Mouse (Mus musculus) kidney, postnatal 14 days (tissue): ENCODE data around the gene Rap1gap2.

Source experiments
- DNase-seq: peaks from one replicate; pipeline ENCODE4 v3.0.0; 2022; ENCODE audit warnings: mixed read lengths

Gene Rap1gap2

GRCm38 (mm10) chr11:74405201-74405600 lies 205.5 kb downstream of the Rap1gap2 start:
- no peak for DNase-seq

- DNase-seq: peak; percentile 12
Measured at GRCm38 (mm10) chr11:74404216-74404615, 206.5 kb downstream of the Rap1gap2 start.

DNA sequence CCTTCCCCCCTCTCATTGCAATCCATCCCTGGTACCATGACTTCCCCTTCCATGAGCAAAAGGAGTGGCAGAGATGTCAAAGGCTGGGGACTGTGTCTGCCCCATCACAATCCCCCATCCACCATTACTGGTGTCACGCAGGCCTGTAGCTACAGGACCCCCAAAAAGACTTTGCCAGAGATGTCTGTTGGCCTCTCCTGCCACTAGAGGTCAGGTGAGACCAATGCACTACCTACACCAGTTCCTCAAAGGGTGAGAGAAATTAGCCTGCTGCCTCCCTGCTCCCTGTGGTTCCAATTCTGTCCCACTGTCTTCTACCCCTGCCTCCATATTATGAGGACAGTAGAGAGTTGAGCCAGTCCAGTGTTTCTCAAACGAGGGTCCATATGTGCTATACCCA lies 208.6 kb downstream of the Rap1gap2 start:
- DNase-seq: no peak

DNA sequence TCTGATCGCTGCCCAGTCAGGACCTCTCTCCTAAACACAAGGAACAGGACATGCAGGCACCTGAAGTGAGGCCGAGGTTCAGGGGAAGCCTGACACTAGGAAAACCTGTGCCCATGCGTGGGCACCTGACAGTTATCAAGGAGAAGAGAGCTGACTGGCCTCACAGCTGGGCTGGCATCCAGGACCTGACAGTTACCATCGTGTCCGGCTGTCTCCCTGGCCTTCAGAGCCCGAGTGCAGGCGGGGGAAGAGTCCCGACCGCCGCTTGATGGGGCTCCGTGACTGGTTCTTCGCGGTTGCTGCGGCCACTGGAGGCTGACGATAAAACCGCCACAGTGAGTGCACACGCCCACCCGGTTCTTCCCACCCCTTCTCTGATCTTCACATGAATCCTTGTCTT lies 215.1 kb downstream of the Rap1gap2 start:
- DNase-seq: no peak

GRCm38 (mm10) chr11:74393489-74393888 lies 217.2 kb downstream of the Rap1gap2 start:
- no peak for DNase-seq

GRCm38 (mm10) chr11:74392903-74393302 lies 217.8 kb downstream of the Rap1gap2 start:
- no peak for DNase-seq

DNA sequence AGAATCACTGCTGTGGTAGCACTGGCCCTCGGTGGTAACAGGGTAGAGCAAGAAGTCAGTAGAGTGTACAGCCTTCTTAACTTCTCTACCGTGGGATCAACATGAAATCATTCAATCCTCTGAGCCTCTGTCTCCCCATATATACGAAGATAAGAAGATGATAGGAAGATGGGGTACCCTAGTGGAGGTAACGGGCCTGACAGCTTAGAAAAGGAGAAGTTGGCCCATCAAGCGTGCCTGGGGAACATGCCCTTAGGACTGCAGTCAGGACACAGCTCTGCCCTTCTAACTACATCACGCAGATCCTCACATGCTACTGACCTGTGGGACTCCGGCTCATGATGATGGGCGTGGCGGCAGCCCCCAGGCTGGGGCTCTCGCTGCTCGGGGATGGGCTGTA lies 218.8 kb downstream of the Rap1gap2 start:
- no peak for DNase-seq

- DNase-seq: no peak
Measured at GRCm38 (mm10) chr11:74387203-74387602, 223.5 kb downstream of the Rap1gap2 start.

- DNase-seq: peak; percentile 27
Measured at GRCm38 (mm10) chr11:74385674-74386073, 225.0 kb downstream of the Rap1gap2 start.

DNA sequence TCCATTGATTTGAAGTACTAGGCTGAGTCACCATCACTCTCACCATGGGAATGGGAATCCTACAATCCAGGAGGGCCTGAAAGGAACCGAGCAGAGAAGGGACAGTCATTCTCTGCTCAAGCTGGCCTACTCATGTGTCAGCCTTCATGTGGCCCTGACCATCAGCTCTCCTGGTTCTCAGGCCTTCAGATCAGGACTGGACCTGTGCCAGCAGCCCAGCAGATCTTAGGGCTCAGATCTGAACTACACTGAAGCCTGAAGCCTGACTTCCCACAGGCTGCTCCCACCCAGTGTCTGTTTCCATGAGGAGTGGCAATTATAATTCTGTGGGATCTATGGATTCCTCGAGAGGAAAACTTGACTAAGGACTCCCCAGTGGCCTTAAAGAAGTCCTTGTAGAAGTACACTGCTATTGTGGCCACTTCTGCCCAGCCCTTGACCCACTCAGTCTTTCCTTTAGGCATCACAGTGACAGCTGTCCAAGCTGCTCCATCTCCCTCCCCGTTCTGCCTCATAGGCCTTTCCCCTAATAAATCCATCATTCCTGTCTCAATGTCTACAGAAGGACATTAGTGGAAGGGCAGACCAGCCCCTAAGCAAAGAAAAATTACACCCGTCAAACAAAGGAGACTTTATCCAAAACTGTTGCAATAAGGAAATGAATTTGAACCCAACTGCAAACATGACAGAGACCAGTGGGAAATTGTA lies 231.4 kb downstream of the Rap1gap2 start:
- no peak for DNase-seq

- DNase-seq: peak; percentile 52
Measured at GRCm38 (mm10) chr11:74376847-74377246, 233.9 kb downstream of the Rap1gap2 start.

DNA sequence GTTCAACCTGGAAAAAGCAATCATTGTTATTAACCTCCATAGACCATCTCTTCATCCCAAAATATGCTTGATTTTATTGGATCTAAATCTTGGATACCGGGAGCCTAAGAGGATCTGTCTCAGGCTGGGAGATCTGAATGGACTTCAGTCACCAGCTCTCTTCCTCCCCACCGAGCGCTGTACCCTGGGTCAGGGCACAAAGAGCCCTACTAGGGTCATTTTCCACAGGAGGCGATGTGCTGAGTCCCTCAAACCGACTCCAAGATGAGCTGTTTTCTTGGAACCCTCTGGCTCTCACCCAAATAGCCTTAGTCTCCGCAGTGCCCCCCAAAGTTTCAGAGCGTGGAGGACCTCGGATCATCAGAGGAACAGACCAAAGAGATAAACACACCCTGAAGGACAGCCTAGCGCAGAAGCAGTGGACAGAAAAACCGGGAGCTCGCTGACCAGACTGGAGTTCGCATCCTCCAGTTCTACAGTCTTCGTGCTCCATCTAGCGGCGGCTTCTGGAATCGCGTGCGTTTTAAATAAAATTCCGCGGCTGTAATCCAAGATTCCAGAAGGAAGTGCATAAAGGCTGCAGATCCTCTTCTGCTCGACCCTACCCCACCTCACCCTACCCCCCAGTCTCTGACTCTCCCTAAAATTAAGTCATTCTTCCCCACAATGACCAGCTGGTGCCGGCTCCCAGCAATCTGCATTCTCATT lies 239.2 kb downstream of the Rap1gap2 start:
- DNase-seq: peak; percentile 76

- DNase-seq: no peak
Measured at GRCm38 (mm10) chr11:74361769-74362168, 248.9 kb downstream of the Rap1gap2 start, which contains the start of gene Olfr412. Olfr412 (plus strand) TSS chr11:74362069.

- no peak for DNase-seq
Measured at GRCm38 (mm10) chr11:74352550-74352949, 258.2 kb downstream of the Rap1gap2 start, which contains the start of gene Olfr411. Olfr411 (minus strand) TSS chr11:74352650.

GRCm38 (mm10) chr11:74337931-74338330 lies 272.8 kb downstream of the Rap1gap2 start, which contains the start of gene Olfr410:
Olfr410 (minus strand) TSS chr11:74338031.
- DNase-seq: no peak
